Mouse (Mus musculus): Measurements from ENCODE around the gene Cul1.

DNA sequence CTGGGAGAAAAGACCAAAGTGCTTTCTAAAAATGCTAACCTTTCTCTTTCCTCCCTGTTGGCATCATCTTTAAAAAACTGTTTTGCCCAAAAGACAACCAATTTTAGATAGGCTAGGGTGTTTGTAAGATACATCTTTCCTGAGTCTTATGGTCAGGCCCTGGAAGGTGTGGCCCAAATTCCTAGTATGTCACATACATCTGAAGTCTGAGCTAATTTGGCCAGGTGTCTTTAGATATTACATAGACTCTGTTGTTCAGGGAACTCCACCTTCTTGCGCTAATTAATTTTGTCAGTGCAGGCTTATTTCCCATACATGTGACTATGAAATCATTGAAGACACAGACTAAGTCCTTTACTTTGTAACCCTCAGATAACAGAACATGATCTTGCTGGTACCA, 2.6 kb downstream of the Cul1 start:
- TF ChIP-seq FLI1 (IDR thresholded peaks at IDR 0.05; ENCODE audit: low read length) (no peak), GATA1 (IDR thresholded peaks at IDR 0.05; ENCODE audit: borderline replicate concordance, low read length) (no peak)
